Mouse (Mus musculus): ENCODE results near the gene Clip2.

The Clip2 gene

DNA sequence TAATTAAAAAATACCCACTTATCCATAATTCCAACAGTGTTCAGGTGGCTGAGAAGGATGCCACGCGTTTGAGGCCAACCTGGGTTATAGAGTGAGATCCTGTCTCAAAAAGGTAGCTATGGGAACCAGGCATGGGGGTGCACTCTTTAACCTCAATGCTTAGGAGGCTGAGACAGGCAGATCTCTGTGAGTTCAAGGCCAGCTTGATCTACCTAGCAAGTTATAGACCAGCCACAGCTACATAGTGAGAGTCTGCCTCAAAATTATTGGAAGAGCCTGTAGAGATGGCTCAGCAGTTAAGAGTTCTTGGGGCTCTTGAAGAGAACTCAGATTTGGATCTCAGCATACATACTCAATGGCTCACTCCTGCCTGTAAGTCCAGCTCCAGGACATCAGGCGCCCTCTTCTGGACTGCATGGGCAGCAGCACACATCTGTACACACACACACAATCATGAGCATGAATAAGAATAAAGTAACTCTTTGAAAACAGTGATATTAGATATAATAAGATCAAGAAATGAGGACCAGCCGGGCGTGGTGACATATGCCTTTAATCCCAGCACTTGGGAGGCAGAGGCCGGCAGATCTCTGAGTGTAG, 77.1 kb downstream of the Clip2 start:
- TF ChIP-seq POU5F1 (IDR thresholded peaks at IDR 0.05; ENCODE audit: borderline replicate concordance, low read length) = no peak
- no peak for TF ChIP-seq CTCF (conservative IDR thresholded peaks at IDR 0.05; ENCODE audit: low read length)
- TF ChIP-seq NANOG (IDR thresholded peaks at IDR 0.05; ENCODE audit: borderline replicate concordance, low read length) = no peak
- H3K4me1 ChIP-seq (replicated peaks; ENCODE audit: low read depth, low read length) = no peaks in the 10 kb centered on the region

DNA sequence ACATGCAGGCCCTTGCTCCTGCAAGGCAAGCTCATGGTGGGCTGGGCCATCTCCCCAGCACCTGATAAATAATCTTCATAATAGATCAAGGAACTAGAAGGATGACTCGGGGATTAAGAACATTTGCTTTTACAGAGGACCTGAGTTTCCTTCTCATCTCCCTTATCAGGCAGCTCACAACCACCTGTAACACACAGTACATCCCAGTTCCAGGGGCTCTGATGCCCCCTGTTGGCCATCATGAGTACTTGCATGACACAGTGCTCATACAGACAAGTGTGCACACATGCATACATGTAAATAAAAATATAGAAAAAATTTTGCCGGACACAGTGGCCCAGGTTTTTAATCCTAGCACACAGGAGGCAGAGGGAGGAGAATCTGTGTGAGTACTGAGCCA, 78.3 kb downstream of the Clip2 start:
- Histone ChIP-seq H3K36me3 (ENCODE audit: insufficient read depth, low read length) (no peaks in the 10 kb centered on the region), H3K4me1 (replicated peaks; ENCODE audit: low read depth, low read length) (peaks cover 11% of the 10 kb centered on the region), H3K9me3 (ENCODE audit: low read length) (peaks cover 29% of the 10 kb centered on the region), H3K27me3 (ENCODE audit: insufficient read depth, low read length) (peaks cover 1% of the 10 kb centered on the region; the same call in 1 of the 2 replicates), H3K4me3 (replicated peaks; ENCODE audit: low read length) (no peak overlapping the region)
- TF ChIP-seq NANOG (IDR thresholded peaks at IDR 0.05; ENCODE audit: borderline replicate concordance, low read length) (no peak), CTCF (conservative IDR thresholded peaks at IDR 0.05; ENCODE audit: low read length) (peak; percentile 75)

More for the DNA sequence above, 77.1 kb downstream of the Clip2 start:
- no peaks in the 10 kb centered on the region for H3K36me3 ChIP-seq (ENCODE audit: insufficient read depth, low read length)
- no peaks in the 10 kb centered on the region for H3K27me3 ChIP-seq (ENCODE audit: insufficient read depth, low read length)
- peaks cover 33% of the 10 kb centered on the region for H3K9me3 ChIP-seq (ENCODE audit: low read length)
- H3K4me3 ChIP-seq (replicated peaks; ENCODE audit: low read length) = no peak overlapping the region

DNA sequence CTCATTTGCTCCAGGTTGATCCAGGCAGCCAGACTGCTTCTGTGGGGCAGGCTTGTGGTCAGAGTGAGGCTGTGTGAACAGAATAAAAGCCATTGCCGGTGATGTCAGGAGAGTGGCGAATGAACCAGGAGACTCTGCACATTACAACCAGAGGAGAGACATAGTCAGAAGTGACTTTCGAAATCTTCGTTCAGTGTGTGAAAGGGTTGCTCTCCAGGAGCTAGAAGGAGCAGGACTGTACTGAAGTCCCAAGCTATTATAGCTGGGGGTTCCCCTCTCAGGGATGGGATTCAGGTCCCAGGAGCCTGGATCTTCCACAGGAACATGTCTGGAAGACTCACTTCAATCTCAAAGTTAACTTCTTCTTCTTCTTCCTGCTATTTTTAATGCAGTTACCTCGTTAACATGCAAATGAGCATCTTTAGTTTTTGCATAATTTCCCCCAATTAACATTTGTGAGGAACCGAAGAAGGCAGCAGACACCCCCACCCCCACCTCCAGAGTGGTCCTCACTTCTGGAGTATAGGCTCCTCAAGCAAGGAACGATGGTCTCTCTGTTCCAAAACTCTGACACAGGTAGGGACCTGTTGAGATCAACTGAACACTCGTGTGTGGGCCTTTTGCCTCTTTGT, 81.6 kb downstream of the Clip2 start:
- peaks cover 11% of the 10 kb centered on the region for H3K9me3 ChIP-seq (ENCODE audit: low read length)
- TF ChIP-seq POU5F1 (IDR thresholded peaks at IDR 0.05; ENCODE audit: borderline replicate concordance, low read length) = no peak
- no peak overlapping the region for H3K4me3 ChIP-seq (replicated peaks; ENCODE audit: low read length)
- peaks cover 2% of the 10 kb centered on the region; the same call in 1 of the 2 replicates for H3K27me3 ChIP-seq (ENCODE audit: insufficient read depth, low read length)
- H3K36me3 ChIP-seq (ENCODE audit: insufficient read depth, low read length) = no peaks in the 10 kb centered on the region
- H3K4me1 ChIP-seq (replicated peaks; ENCODE audit: low read depth, low read length) = peaks cover 35% of the 10 kb centered on the region

DNA sequence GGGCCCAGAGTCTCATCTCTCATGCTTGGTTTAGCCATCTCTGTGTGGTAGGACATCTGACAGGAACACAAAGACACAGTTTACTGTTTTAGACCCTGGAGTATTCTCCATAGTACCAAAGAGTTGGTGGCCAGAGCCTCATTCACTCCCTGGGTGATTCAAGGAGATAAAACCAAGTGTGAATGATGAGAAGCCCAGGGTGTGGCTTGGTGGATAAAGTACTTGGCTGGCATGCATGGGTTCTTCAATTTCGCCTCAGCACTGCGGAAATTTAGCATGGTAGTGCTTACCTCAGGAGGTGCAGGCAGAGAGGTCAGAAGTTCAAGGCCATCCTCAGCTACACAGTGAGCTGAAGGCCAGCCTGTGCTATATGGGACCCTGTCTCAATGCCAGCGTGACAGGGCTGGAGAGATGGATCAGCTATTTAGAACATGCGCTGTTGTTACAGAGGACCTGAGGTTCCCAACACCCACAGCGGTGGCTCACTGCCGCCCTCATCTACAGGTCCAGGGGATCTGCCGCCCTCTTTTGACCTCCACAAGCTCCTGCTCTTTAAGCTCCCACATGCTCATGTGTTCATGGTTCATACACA, 82.6 kb downstream of the Clip2 start:
- TF ChIP-seq NANOG (IDR thresholded peaks at IDR 0.05; ENCODE audit: borderline replicate concordance, low read length) = no peak
- no peak for TF ChIP-seq CTCF (conservative IDR thresholded peaks at IDR 0.05; ENCODE audit: low read length)
- TF ChIP-seq POU5F1 (IDR thresholded peaks at IDR 0.05; ENCODE audit: borderline replicate concordance, low read length) = no peak
- Histone ChIP-seq H3K36me3 (ENCODE audit: insufficient read depth, low read length) (no peaks in the 10 kb centered on the region), H3K4me3 (replicated peaks; ENCODE audit: low read length) (no peak overlapping the region), H3K27me3 (ENCODE audit: insufficient read depth, low read length) (peaks cover 2% of the 10 kb centered on the region; the same call in 1 of the 2 replicates), H3K9me3 (ENCODE audit: low read length) (peaks cover under 1% of the 10 kb centered on the region; the same call in 1 of the 2 replicates), H3K4me1 (replicated peaks; ENCODE audit: low read depth, low read length) (peaks cover 35% of the 10 kb centered on the region)

DNA sequence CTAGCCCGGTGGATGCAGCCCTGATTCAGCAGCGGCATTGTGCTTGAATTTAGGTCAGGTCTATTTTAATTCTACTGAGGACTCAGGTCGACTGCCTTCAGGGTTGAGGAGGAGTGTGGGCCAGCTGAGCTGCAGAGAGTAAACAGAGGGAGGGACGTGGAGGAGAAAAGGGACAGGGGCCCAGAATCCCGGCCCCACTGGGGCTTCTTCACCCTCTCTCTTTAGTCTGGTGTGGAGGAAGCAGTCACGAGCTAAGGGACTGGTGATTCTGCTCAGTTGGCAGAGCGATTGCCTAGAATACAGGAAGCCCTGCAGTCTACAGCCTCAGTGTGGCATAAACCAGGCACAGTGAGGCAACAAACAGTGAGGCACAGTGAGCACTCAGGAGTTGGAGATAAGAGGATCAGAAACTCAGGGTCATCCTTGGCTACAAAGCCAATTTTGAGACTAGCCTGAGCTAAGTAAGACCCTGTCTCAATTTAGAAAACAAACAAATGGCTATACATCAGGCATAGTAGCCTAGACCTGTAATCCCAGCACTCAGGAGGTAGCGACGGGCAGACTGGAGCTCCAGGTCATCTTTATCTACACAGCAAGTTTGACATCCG, 84.0 kb downstream of the Clip2 start:
- no peak for TF ChIP-seq POU5F1 (IDR thresholded peaks at IDR 0.05; ENCODE audit: borderline replicate concordance, low read length)
- no peak for TF ChIP-seq NANOG (IDR thresholded peaks at IDR 0.05; ENCODE audit: borderline replicate concordance, low read length)
- TF ChIP-seq CTCF (conservative IDR thresholded peaks at IDR 0.05; ENCODE audit: low read length) = no peak
- Histone ChIP-seq H3K36me3 (ENCODE audit: insufficient read depth, low read length) (no peaks in the 10 kb centered on the region), H3K4me3 (replicated peaks; ENCODE audit: low read length) (no peak overlapping the region), H3K4me1 (replicated peaks; ENCODE audit: low read depth, low read length) (peaks cover 35% of the 10 kb centered on the region), H3K27me3 (ENCODE audit: insufficient read depth, low read length) (peaks cover 2% of the 10 kb centered on the region; the same call in 1 of the 2 replicates), H3K9me3 (ENCODE audit: low read length) (no peaks in the 10 kb centered on the region)

DNA sequence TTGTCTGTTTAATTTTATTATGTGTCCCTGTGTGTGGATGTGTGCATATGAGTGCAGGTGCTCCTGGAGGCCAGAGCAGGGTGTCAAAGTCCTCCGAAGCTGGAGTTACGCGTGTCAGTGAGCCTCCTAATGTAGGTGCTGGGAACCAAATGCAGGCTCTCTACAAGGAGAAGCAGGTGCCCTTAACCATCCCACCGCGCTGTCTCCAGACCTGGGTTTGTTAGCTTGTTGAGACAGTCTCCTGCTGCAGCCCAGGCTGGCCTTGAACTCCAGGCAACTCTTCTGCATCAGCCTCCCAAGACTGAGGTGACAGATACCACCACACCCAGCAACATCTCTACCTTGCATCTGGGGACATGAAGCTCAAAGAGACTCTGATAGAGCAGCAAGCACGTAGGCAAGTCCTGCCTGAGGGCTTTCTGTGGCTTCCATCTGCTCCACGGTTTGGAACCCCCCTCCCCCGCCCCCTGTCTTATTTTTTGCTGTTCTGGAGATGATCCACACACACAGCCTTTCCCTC, 85.1 kb downstream of the Clip2 start:
- H3K27me3 ChIP-seq (ENCODE audit: insufficient read depth, low read length) = peaks cover 2% of the 10 kb centered on the region; the same call in 1 of the 2 replicates
- TF ChIP-seq NANOG (IDR thresholded peaks at IDR 0.05; ENCODE audit: borderline replicate concordance, low read length) (no peak), POU5F1 (IDR thresholded peaks at IDR 0.05; ENCODE audit: borderline replicate concordance, low read length) (no peak), CTCF (conservative IDR thresholded peaks at IDR 0.05; ENCODE audit: low read length) (no peak)
- no peaks in the 10 kb centered on the region for H3K9me3 ChIP-seq (ENCODE audit: low read length)
- H3K4me1 ChIP-seq (replicated peaks; ENCODE audit: low read depth, low read length) = peaks cover 43% of the 10 kb centered on the region
- H3K4me3 ChIP-seq (replicated peaks; ENCODE audit: low read length) = 0 out of 2 replicates have a peak overlapping the region, but pooled peaks have one; percentile 13
- H3K36me3 ChIP-seq (ENCODE audit: insufficient read depth, low read length) = no peaks in the 10 kb centered on the region

DNA sequence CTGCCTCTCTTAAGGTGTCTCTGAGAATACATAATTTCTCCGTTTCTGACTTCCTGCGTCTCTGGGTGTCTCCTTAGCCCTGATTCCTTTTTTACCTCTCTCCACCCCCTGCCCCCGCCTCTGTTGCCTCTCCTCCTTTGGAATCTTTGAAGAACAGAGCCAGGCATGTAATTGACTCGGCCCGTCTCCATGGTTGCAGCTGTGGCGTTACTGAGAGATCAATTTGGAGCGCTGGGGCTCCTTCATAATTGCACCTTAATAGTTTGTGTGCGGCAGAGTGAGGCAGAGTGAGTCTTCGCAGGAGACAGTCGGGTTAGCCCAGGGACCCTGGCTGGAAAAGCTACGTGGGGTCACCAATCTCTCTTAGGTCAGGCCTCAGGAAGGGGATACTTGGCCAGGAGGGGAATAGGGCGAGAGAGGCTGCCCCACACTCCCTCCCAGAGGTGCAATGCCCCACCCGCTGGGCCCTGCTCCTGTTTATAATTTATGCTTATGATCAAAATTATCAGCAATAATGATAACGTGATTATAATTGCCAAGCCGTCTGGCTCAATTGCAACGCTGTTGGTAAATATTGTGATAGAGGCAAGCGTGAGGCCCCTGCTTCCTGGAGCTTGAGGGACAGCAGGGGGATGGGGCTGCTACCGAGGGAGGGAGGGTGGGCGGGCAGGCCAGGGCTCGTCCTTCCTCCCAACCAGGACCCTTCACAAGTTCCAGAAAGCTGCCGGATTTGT, 85.8 kb downstream of the Clip2 start:
- Histone ChIP-seq H3K4me3 (replicated peaks; ENCODE audit: low read length) (peak overlapping the region; percentile 43), H3K9me3 (ENCODE audit: low read length) (no peaks in the 10 kb centered on the region), H3K4me1 (replicated peaks; ENCODE audit: low read depth, low read length) (peaks cover 46% of the 10 kb centered on the region), H3K36me3 (ENCODE audit: insufficient read depth, low read length) (no peaks in the 10 kb centered on the region), H3K27me3 (ENCODE audit: insufficient read depth, low read length) (peaks cover 2% of the 10 kb centered on the region; the same call in 1 of the 2 replicates)
- TF ChIP-seq NANOG (IDR thresholded peaks at IDR 0.05; ENCODE audit: borderline replicate concordance, low read length) (no peak), CTCF (conservative IDR thresholded peaks at IDR 0.05; ENCODE audit: low read length) (no peak), POU5F1 (IDR thresholded peaks at IDR 0.05; ENCODE audit: borderline replicate concordance, low read length) (no peak)

DNA sequence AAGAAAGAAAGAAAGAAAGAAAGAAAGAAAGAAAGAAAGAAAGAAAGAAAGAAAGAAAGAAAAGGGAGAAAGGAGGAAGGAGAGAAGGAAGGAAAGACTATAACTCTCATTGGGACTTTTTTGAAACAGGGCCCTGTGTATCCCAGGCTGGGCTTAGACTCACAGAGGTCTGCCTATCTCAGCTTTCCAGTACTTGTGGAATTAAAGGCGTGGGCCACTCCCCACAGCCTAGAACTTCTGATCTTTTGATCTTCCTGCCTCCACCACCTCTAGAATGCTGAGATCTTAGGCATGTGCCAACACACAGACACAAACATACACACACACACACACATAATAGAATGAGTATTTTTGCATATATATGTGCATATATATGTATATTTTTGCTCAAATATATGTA, 87.0 kb downstream of the Clip2 start:
- H3K4me1 ChIP-seq (replicated peaks; ENCODE audit: low read depth, low read length) = peaks cover 46% of the 10 kb centered on the region
- H3K27me3 ChIP-seq (ENCODE audit: insufficient read depth, low read length) = peaks cover 4% of the 10 kb centered on the region; the same call in 1 of the 2 replicates
- TF ChIP-seq CTCF (conservative IDR thresholded peaks at IDR 0.05; ENCODE audit: low read length) (no peak), NANOG (IDR thresholded peaks at IDR 0.05; ENCODE audit: borderline replicate concordance, low read length) (no peak), POU5F1 (IDR thresholded peaks at IDR 0.05; ENCODE audit: borderline replicate concordance, low read length) (no peak)
- no peaks in the 10 kb centered on the region for H3K36me3 ChIP-seq (ENCODE audit: insufficient read depth, low read length)
- H3K9me3 ChIP-seq (ENCODE audit: low read length) = no peaks in the 10 kb centered on the region
- no peak overlapping the region for H3K4me3 ChIP-seq (replicated peaks; ENCODE audit: low read length)

Data from E14TG2a.4 (cell line).